Mouse (Mus musculus): ENCODE data around the gene Olfr90. TPM values are rescaled to one million over a fixed set of nuclear protein-coding genes. Genes with fewer than 3 reads are reported as not detected.
A peak's percentile ranks its signal among the peaks of the same experiment; 100 is the strongest.

The Olfr90 gene
- total RNA-seq, 1 experiment: 0.22 TPM

GRCm38 (mm10) chr17:37047981-37048380 lies 40.3 kb downstream of the Olfr90 start:
- Histone ChIP-seq H3K4me3 (ENCODE audit: insufficient read depth in 1 of 2, low read depth in 1 of 2, low read length in 2 of 2, poor library complexity in 1 of 2, severe bottlenecking in 1 of 2) (peak overlapping the region; percentile 46 to 97), H3K9me3 (ENCODE audit: control insufficient read depth, insufficient read depth, low read depth, low read length) (no peaks in the 10 kb centered on the region), H3K36me3 (ENCODE audit: control insufficient read depth, insufficient read depth, low read length, poor library complexity, severe bottlenecking) (peaks cover 16% of the 10 kb centered on the region), H3K27ac (ENCODE audit: insufficient read depth, low read depth, low read length, poor library complexity, severe bottlenecking) (no peak overlapping the region), H3K9ac (ENCODE audit: insufficient read depth, low read depth, low read length, poor library complexity, severe bottlenecking) (no peak overlapping the region), H3K4me1 (ENCODE audit: control insufficient read depth in 2 of 2, insufficient read depth in 2 of 2, low read length in 2 of 2, poor library complexity in 1 of 2) (peaks cover 5 to 9% of the 10 kb centered on the region in 2 experiments; a peak in 2 of 4 replicates)
- in situ Hi-C loops (cut with MboI; ENCODE audit: low sequenced_read_pairs in 2 of 2, unreplicated experiment in 2 of 2): no loop called here
- no peak for DNase-seq (ENCODE audit: low read depth, low spot score)
- TF ChIP-seq ZNF384 (IDR thresholded peaks at IDR 0.05; ENCODE audit: low read depth, low read length) (no peak), HCFC1 (IDR thresholded peaks at IDR 0.05; ENCODE audit: borderline replicate concordance, insufficient read depth, low read length) (no peak), ZC3H11A (IDR thresholded peaks at IDR 0.05; ENCODE audit: borderline replicate concordance, low read depth, low read length) (no peak), MAFK (IDR thresholded peaks at IDR 0.05; ENCODE audit: insufficient read depth, low read depth, low read length) (no peak), CHD2 (IDR thresholded peaks at IDR 0.05; ENCODE audit: low read depth, low read length) (no peak)

GRCm38 (mm10) chr17:37047332-37047976 lies 40.8 kb downstream of the Olfr90 start:
- no peak for DNase-seq (ENCODE audit: low read depth, low spot score)
- Histone ChIP-seq H3K36me3 (ENCODE audit: control insufficient read depth, insufficient read depth, low read length, poor library complexity, severe bottlenecking) (peaks cover 13% of the 10 kb centered on the region), H3K9me3 (ENCODE audit: control insufficient read depth, insufficient read depth, low read depth, low read length) (no peaks in the 10 kb centered on the region), H3K9ac (ENCODE audit: insufficient read depth, low read depth, low read length, poor library complexity, severe bottlenecking) (peak overlapping the region; percentile 93), H3K27ac (ENCODE audit: insufficient read depth, low read depth, low read length, poor library complexity, severe bottlenecking) (peak overlapping the region; percentile 65; the same call in 1 of the 2 replicates), H3K4me3 (ENCODE audit: insufficient read depth in 1 of 2, low read depth in 1 of 2, low read length in 2 of 2, poor library complexity in 1 of 2, severe bottlenecking in 1 of 2) (peak overlapping the region; percentile 92 to 97), H3K4me1 (ENCODE audit: control insufficient read depth in 2 of 2, insufficient read depth in 2 of 2, low read length in 2 of 2, poor library complexity in 1 of 2) (peaks cover 5 to 9% of the 10 kb centered on the region in 2 experiments; a peak in 2 of 4 replicates)
- TF ChIP-seq ZNF384 (IDR thresholded peaks at IDR 0.05; ENCODE audit: low read depth, low read length): no peak
- peak; percentile 70; the same call in 1 of the 2 replicates for TF ChIP-seq MAFK (IDR thresholded peaks at IDR 0.05; ENCODE audit: insufficient read depth, low read depth, low read length)
- in situ Hi-C loops (cut with MboI; ENCODE audit: low sequenced_read_pairs in 2 of 2, unreplicated experiment in 2 of 2): no loop called here

- Histone ChIP-seq H3K4me3 (ENCODE audit: insufficient read depth in 1 of 2, low read depth in 1 of 2, low read length in 2 of 2, poor library complexity in 1 of 2, severe bottlenecking in 1 of 2) (peak overlapping the region; percentile 92 to 97), H3K36me3 (ENCODE audit: control insufficient read depth, insufficient read depth, low read length, poor library complexity, severe bottlenecking) (peaks cover 12% of the 10 kb centered on the region), H3K9me3 (ENCODE audit: control insufficient read depth, insufficient read depth, low read depth, low read length) (no peaks in the 10 kb centered on the region), H3K27ac (ENCODE audit: insufficient read depth, low read depth, low read length, poor library complexity, severe bottlenecking) (peak overlapping the region; percentile 90), H3K9ac (ENCODE audit: insufficient read depth, low read depth, low read length, poor library complexity, severe bottlenecking) (peak overlapping the region; percentile 93), H3K4me1 (ENCODE audit: control insufficient read depth in 2 of 2, insufficient read depth in 2 of 2, low read length in 2 of 2, poor library complexity in 1 of 2) (peaks cover 5 to 9% of the 10 kb centered on the region in 2 experiments; a peak in 2 of 4 replicates)
- in situ Hi-C loops (cut with MboI; ENCODE audit: low sequenced_read_pairs in 2 of 2, unreplicated experiment in 2 of 2): no loop called here
- TF ChIP-seq ZC3H11A (IDR thresholded peaks at IDR 0.05; ENCODE audit: borderline replicate concordance, low read depth, low read length) (no peak), HCFC1 (IDR thresholded peaks at IDR 0.05; ENCODE audit: borderline replicate concordance, insufficient read depth, low read length) (no peak), MAFK (IDR thresholded peaks at IDR 0.05; ENCODE audit: insufficient read depth, low read depth, low read length) (no peak), CHD2 (IDR thresholded peaks at IDR 0.05; ENCODE audit: low read depth, low read length) (no peak), ZNF384 (IDR thresholded peaks at IDR 0.05; ENCODE audit: low read depth, low read length) (no peak)
- DNase-seq (ENCODE audit: low read depth, low spot score): no peak
Measured at GRCm38 (mm10) chr17:37046312-37047112, 41.8 kb downstream of the Olfr90 start.

- peak; percentile 90 for DNase-seq (ENCODE audit: low read depth, low spot score)
- in situ Hi-C loops (cut with MboI; ENCODE audit: low sequenced_read_pairs in 2 of 2, unreplicated experiment in 2 of 2): no loop called here
- Histone ChIP-seq H3K27ac (ENCODE audit: insufficient read depth, low read depth, low read length, poor library complexity, severe bottlenecking) (peak within 1 kb of the TSS; percentile 90), H3K9me3 (ENCODE audit: control insufficient read depth, insufficient read depth, low read depth, low read length) (no peaks in the 10 kb centered on the region), H3K4me3 (ENCODE audit: insufficient read depth in 1 of 2, low read depth in 1 of 2, low read length in 2 of 2, poor library complexity in 1 of 2, severe bottlenecking in 1 of 2) (peak within 1 kb of the TSS; percentile 92 to 97), H3K4me1 (ENCODE audit: control insufficient read depth in 2 of 2, insufficient read depth in 2 of 2, low read length in 2 of 2, poor library complexity in 1 of 2) (peaks cover 2 to 9% of the 10 kb centered on the region in 2 experiments; a peak in 2 of 4 replicates), H3K36me3 (ENCODE audit: control insufficient read depth, insufficient read depth, low read length, poor library complexity, severe bottlenecking) (peaks cover 7% of the 10 kb centered on the region), H3K9ac (ENCODE audit: insufficient read depth, low read depth, low read length, poor library complexity, severe bottlenecking) (peak within 1 kb of the TSS; percentile 93)
- TF ChIP-seq CHD2 (IDR thresholded peaks at IDR 0.05; ENCODE audit: low read depth, low read length) (no peak), HCFC1 (IDR thresholded peaks at IDR 0.05; ENCODE audit: borderline replicate concordance, insufficient read depth, low read length) (no peak), MAFK (IDR thresholded peaks at IDR 0.05; ENCODE audit: insufficient read depth, low read depth, low read length) (no peak), ZNF384 (IDR thresholded peaks at IDR 0.05; ENCODE audit: low read depth, low read length) (no peak), ZC3H11A (IDR thresholded peaks at IDR 0.05; ENCODE audit: borderline replicate concordance, low read depth, low read length) (no peak)
Measured at GRCm38 (mm10) chr17:37045611-37046311, 42.5 kb downstream of the Olfr90 start, which contains the start of gene Gabbr1. Gene Gabbr1, plus strand, starts transcription at chr17:37045966.

Data from ES-E14 (cell line).